Mouse (Mus musculus): ENCODE measurements around the gene Nwd1. TPM values are rescaled to one million over a fixed set of nuclear protein-coding genes. Genes with fewer than 3 reads are reported as not detected.
"Not testable (repeated sequence)": the region's sequence is repeated elsewhere in the genome, so short reads cannot be mapped to it uniquely, and the experiment has no call there.

The Nwd1 gene
- total and polyA plus RNA-seq, 3 experiments: 0.05 to 0.16 TPM; not detected in 1

DNA sequence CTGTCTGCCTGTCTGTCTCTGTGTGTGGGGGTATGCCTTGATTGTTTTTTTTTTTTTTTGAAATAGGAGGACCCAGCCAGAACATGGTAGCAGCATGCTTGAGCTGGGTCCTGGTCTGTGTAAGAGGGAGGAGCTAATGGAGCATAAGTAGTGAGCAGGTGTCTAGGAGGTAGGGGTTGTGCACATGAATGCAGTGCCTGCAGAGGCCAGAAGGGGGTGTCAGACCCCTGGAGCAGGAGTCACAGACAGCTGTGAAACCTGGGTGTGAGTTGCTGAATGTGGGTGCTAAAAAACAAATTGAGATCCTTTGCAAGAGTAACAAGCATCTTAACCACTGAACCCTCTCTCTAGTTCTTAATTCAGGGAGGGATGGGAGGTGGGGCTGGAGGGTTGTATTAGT lies 22.4 kb downstream of the Nwd1 start:
- no peak for ATAC-seq (ENCODE audit: extremely low read depth, insufficient number of reproducible peaks, low FRiP score, poor library complexity, severe bottlenecking)
- TF ChIP-seq GATA2 (IDR thresholded peaks at IDR 0.05; ENCODE audit: borderline replicate concordance, low read depth, low read length) (no peak), CTCF (IDR thresholded peaks at IDR 0.05; ENCODE audit: low read depth, low read length) (0 out of 2 replicates have a peak, but pooled peaks have one; percentile 19)
- H3K27me3 ChIP-seq (ENCODE audit: insufficient read depth, low read length): peaks cover 18% of the 10 kb centered on the region
- H3K4me3 ChIP-seq (ENCODE audit: low read depth, low read length): no peak overlapping the region
- H3K9me3 ChIP-seq (replicated peaks): no peaks in the 10 kb centered on the region
- no peaks in the 10 kb centered on the region for H3K36me3 ChIP-seq (replicated peaks)
- peaks cover 53% of the 10 kb centered on the region for H3K4me1 ChIP-seq (ENCODE audit: insufficient read depth, low read depth, low read length)
- no peak for DNase-seq (ENCODE audit: low spot score)

DNA sequence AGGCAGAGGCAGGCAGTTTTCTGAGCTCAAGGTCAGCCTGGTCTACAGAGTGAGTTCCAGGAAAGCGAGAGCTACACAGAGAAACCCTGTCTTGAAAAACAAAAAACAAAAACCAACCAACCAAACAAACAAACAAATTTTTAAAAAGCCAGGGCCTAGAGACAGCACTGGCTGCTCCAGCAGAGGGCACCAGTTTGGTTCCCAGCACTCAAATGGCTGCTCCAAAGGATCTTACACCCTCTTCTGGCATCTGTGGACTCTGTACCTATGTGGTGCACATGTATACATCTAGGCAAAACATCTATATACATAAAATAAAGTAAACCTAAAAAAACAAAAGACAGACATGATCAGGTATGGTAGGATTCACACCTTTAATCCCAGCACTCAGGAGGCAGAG lies 26.3 kb downstream of the Nwd1 start:
- ATAC-seq (ENCODE audit: extremely low read depth, insufficient number of reproducible peaks, low FRiP score, poor library complexity, severe bottlenecking) (0 out of 2 replicates have a peak, but pooled peaks have one; percentile 12), DNase-seq (ENCODE audit: low spot score) (no peak)
- H3K4me3 ChIP-seq (ENCODE audit: low read depth, low read length): no peak overlapping the region
- TF ChIP-seq CTCF (IDR thresholded peaks at IDR 0.05; ENCODE audit: low read depth, low read length) (no peak), POLR2AphosphoS5 (IDR thresholded peaks at IDR 0.05; ENCODE audit: insufficient replicate concordance, low read depth, low read length) (no peak), TAL1 (conservative IDR thresholded peaks at IDR 0.05; ENCODE audit: low read depth, low read length) (no peak), GATA2 (IDR thresholded peaks at IDR 0.05; ENCODE audit: borderline replicate concordance, low read depth, low read length) (no peak), GATA1 (IDR thresholded peaks at IDR 0.05; ENCODE audit: borderline replicate concordance, low read length) (no peak)
- no peaks in the 10 kb centered on the region for H3K36me3 ChIP-seq (replicated peaks)
- no peaks in the 10 kb centered on the region for H3K9me3 ChIP-seq (replicated peaks)
- peaks cover 19% of the 10 kb centered on the region for H3K4me1 ChIP-seq (ENCODE audit: insufficient read depth, low read depth, low read length)
- H3K27me3 ChIP-seq (ENCODE audit: insufficient read depth, low read length): peaks cover 23% of the 10 kb centered on the region

DNA sequence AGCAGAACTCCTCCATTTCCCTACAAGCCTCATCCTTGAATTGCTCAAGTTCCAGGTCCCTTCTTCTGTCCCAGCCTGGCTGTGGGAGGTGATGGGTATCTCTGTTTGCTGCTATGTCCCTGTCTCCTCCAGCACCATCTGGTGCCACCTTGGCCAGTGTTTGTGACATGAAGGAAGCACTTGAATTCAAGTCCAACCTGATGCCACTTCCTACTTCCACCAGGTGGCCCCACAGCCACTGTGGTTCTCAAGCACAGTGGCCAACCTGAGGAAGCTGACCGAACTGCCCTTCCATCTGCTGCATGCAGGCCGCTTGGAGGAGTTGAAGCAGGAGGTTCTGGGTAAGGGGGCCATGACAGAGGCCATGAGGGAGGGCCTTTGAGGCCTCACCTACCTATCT lies 27.7 kb downstream of the Nwd1 start:
- no peak for ATAC-seq (ENCODE audit: extremely low read depth, insufficient number of reproducible peaks, low FRiP score, poor library complexity, severe bottlenecking)

DNA sequence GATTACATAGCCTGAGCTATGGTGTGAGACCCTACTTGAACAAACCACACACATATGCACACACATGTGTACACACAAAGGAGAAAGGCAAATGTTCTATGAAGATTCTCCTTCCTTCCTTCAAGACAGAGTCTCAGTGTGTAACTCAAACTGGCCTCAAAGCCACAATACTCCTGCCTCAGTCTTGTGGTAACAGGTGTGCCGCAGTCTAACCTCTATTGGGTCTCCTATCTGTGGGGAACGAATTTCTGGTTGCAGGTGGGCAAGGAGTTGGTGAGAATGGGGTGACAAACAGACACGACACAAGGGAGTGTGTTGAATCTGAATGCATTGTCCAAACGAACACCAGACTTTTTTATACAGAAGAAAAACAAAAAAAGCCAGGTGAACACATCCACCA lies 29.9 kb downstream of the Nwd1 start:
- TF ChIP-seq GATA1 (IDR thresholded peaks at IDR 0.05; ENCODE audit: borderline replicate concordance, low read length) (no peak), TAL1 (conservative IDR thresholded peaks at IDR 0.05; ENCODE audit: low read depth, low read length) (no peak), CTCF (IDR thresholded peaks at IDR 0.05; ENCODE audit: low read depth, low read length) (no peak), GATA2 (IDR thresholded peaks at IDR 0.05; ENCODE audit: borderline replicate concordance, low read depth, low read length) (no peak), POLR2AphosphoS5 (IDR thresholded peaks at IDR 0.05; ENCODE audit: insufficient replicate concordance, low read depth, low read length) (no peak)
- H3K36me3 ChIP-seq (replicated peaks): no peaks in the 10 kb centered on the region
- peaks cover 23% of the 10 kb centered on the region for H3K27me3 ChIP-seq (ENCODE audit: insufficient read depth, low read length)
- no peak overlapping the region for H3K4me3 ChIP-seq (ENCODE audit: low read depth, low read length)
- H3K9me3 ChIP-seq (replicated peaks): no peaks in the 10 kb centered on the region
- ATAC-seq (ENCODE audit: extremely low read depth, insufficient number of reproducible peaks, low FRiP score, poor library complexity, severe bottlenecking) (no peak), DNase-seq (ENCODE audit: low spot score) (no peak)
- H3K4me1 ChIP-seq (ENCODE audit: insufficient read depth, low read depth, low read length): peaks cover 10% of the 10 kb centered on the region

More for the DNA sequence above, 27.7 kb downstream of the Nwd1 start:
- TF ChIP-seq POLR2AphosphoS5 (IDR thresholded peaks at IDR 0.05; ENCODE audit: insufficient replicate concordance, low read depth, low read length) (no peak), CTCF (IDR thresholded peaks at IDR 0.05; ENCODE audit: low read depth, low read length) (no peak), GATA1 (IDR thresholded peaks at IDR 0.05; ENCODE audit: borderline replicate concordance, low read length) (no peak), GATA2 (IDR thresholded peaks at IDR 0.05; ENCODE audit: borderline replicate concordance, low read depth, low read length) (no peak), TAL1 (conservative IDR thresholded peaks at IDR 0.05; ENCODE audit: low read depth, low read length) (no peak)
- Histone ChIP-seq H3K4me3 (ENCODE audit: low read depth, low read length) (no peak overlapping the region), H3K27me3 (ENCODE audit: insufficient read depth, low read length) (peaks cover 23% of the 10 kb centered on the region), H3K36me3 (replicated peaks) (no peaks in the 10 kb centered on the region), H3K4me1 (ENCODE audit: insufficient read depth, low read depth, low read length) (peaks cover 10% of the 10 kb centered on the region; the same call in 1 of the 2 replicates), H3K9me3 (replicated peaks) (no peaks in the 10 kb centered on the region)
- no peak for DNase-seq (ENCODE audit: low spot score)

DNA sequence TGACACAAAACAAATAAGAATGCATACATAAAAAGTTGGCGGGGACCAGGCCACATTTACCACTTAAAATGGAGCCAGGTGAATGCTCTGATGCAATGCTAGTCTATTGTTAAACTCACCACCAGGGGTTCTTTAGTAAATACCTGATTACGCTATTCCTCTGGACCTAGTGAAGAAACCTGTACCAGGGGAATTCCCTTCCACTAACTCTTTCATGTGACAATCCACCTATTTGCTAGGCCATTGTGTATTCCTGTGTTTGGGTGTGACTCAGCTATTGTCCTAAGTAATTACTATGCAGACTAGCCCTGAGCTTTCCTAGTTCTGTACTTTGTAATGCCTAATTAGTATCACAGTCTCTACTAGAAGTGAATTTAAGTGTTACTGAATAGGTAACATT lies 30.3 kb downstream of the Nwd1 start:
- Histone ChIP-seq H3K4me1 (ENCODE audit: insufficient read depth, low read depth, low read length) (peaks cover 11% of the 10 kb centered on the region), H3K27me3 (ENCODE audit: insufficient read depth, low read length) (peaks cover 26% of the 10 kb centered on the region)
- not testable (repeated sequence) for H3K9me3 ChIP-seq (replicated peaks); H3K4me3 ChIP-seq (ENCODE audit: low read depth, low read length); DNase-seq (ENCODE audit: low spot score); H3K36me3 ChIP-seq (replicated peaks); ATAC-seq (ENCODE audit: extremely low read depth, insufficient number of reproducible peaks, low FRiP score, poor library complexity, severe bottlenecking)

DNA sequence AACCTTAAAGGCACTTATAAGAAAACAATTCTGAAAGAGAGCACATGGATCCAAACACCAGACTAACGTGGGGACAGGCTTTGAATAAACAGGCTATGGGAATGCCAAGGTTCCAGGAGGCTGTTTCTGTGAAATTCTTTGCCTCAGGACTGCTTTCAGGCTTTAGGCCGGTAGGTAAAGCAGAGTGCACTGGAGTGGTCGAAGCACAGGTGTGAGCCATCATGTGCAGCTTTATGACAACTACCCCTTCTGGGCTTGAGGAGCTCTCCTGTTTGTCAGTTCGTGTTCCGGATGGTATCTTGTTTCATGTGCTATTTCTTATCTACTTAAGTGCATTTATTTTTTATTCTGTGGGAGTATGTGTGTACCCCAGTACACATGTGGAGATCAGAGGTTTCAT lies 30.8 kb downstream of the Nwd1 start:
- Histone ChIP-seq H3K36me3 (replicated peaks) (no peaks in the 10 kb centered on the region), H3K9me3 (replicated peaks) (no peaks in the 10 kb centered on the region), H3K27me3 (ENCODE audit: insufficient read depth, low read length) (peaks cover 23% of the 10 kb centered on the region), H3K4me3 (ENCODE audit: low read depth, low read length) (no peak overlapping the region), H3K4me1 (ENCODE audit: insufficient read depth, low read depth, low read length) (peaks cover 16% of the 10 kb centered on the region)
- ATAC-seq (ENCODE audit: extremely low read depth, insufficient number of reproducible peaks, low FRiP score, poor library complexity, severe bottlenecking): no peak
- TF ChIP-seq CTCF (IDR thresholded peaks at IDR 0.05; ENCODE audit: low read depth, low read length) (no peak), GATA1 (IDR thresholded peaks at IDR 0.05; ENCODE audit: borderline replicate concordance, low read length) (no peak), POLR2AphosphoS5 (IDR thresholded peaks at IDR 0.05; ENCODE audit: insufficient replicate concordance, low read depth, low read length) (no peak), GATA2 (IDR thresholded peaks at IDR 0.05; ENCODE audit: borderline replicate concordance, low read depth, low read length) (no peak), TAL1 (conservative IDR thresholded peaks at IDR 0.05; ENCODE audit: low read depth, low read length) (no peak)
- DNase-seq (ENCODE audit: low spot score): no peak

DNA sequence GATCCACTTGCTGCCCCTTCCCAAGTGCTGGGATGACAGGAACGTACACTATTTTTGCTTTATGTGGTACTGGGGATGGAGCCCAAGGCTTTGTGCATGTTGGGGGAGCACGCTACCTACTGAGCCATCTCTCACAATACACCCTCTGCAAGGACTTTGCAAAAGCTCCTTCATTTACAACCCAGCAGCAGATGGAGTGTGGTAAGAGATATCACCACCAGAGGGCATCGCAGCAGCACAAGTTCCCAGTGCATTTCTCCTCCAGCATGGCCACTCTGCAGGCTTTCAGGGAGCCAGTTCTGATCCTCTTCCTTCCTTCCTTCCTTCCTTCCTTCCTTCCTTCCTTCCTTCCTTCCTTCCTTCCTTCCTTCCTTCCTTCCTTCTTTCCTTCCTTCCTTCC lies 33.6 kb downstream of the Nwd1 start:
- TF ChIP-seq CTCF (IDR thresholded peaks at IDR 0.05; ENCODE audit: low read depth, low read length): peak; percentile 72
- no peak for TF ChIP-seq GATA1 (IDR thresholded peaks at IDR 0.05; ENCODE audit: borderline replicate concordance, low read length)
- TF ChIP-seq POLR2AphosphoS5 (IDR thresholded peaks at IDR 0.05; ENCODE audit: insufficient replicate concordance, low read depth, low read length): no peak
- DNase-seq (ENCODE audit: low spot score): no peak
- H3K9me3 ChIP-seq (replicated peaks): no peaks in the 10 kb centered on the region
- peaks cover 8% of the 10 kb centered on the region; the same call in 1 of the 2 replicates for H3K27me3 ChIP-seq (ENCODE audit: insufficient read depth, low read length)
- H3K4me3 ChIP-seq (ENCODE audit: low read depth, low read length): no peak overlapping the region
- 0 out of 2 replicates have a peak, but pooled peaks have one; percentile 25 for ATAC-seq (ENCODE audit: extremely low read depth, insufficient number of reproducible peaks, low FRiP score, poor library complexity, severe bottlenecking)
- H3K4me1 ChIP-seq (ENCODE audit: insufficient read depth, low read depth, low read length): peaks cover 20% of the 10 kb centered on the region
- H3K36me3 ChIP-seq (replicated peaks): no peaks in the 10 kb centered on the region
